Mouse (Mus musculus) intestine, embryonic 15.5 days (tissue): ENCODE measurements at regions not wholly inside any gene's neighbourhood (a gene's known extent, or its start where the extent isn't known, plus 50 kb on each side); places are given as distances from the start of the nearest gene placed in this dataset.

Experiments
- ATAC-seq: fragments of 200-750 bp; cut with Nextera tagmentation; 2 replicates; pipeline ENCODE4 v1.8.0; 2017; ENCODE audit warnings: moderate TSS enrichment, moderate library complexity
- H3K27ac ChIP-seq: fragments of 300-500 bp; sonication (generic); 2 replicates; pipeline ENCODE4 v1.5.1; 2015; ENCODE audit warnings: mild to moderate bottlenecking, inconsistent platforms
- H3K27me3 ChIP-seq: fragments of 300-500 bp; sonication (generic); replicated peaks from 2 replicates; pipeline ENCODE4 v1.6.1; 2015; ENCODE audit warnings: inconsistent platforms
- H3K36me3 ChIP-seq: fragments of 300-500 bp; sonication (generic); 2 replicates; pipeline ENCODE4 v1.6.1; 2015; ENCODE audit warnings: inconsistent platforms
- H3K4me1 ChIP-seq: fragments of 300-500 bp; sonication (generic); replicated peaks from 2 replicates; pipeline ENCODE4 v1.6.1; 2015; ENCODE audit warnings: inconsistent platforms
- H3K4me2 ChIP-seq: fragments of 300-500 bp; sonication (generic); replicated peaks from 2 replicates; pipeline ENCODE4 v1.6.1; 2015; ENCODE audit warnings: mild to moderate bottlenecking, inconsistent platforms
- H3K4me3 ChIP-seq: fragments of 300-500 bp; sonication (generic); replicated peaks from 2 replicates; pipeline ENCODE4 v1.5.1; 2015; ENCODE audit warnings: inconsistent platforms
- H3K9ac ChIP-seq: fragments of 300-500 bp; sonication (generic); 2 replicates; pipeline ENCODE4 v1.6.1; 2015; ENCODE audit warnings: inconsistent platforms
- H3K9me3 ChIP-seq: fragments of 300-500 bp; sonication (generic); 2 replicates; pipeline ENCODE4 v1.6.1; 2016; ENCODE audit warnings: inconsistent platforms
- whole genome bisulfite sequencing: fragments of 180-500 bp; shearing (Covaris S2); methylation state at CpG from one replicate; pipeline ENCODE4 v1.1.7; 2015; 5-methylcytosine and 5-hydroxymethylcytosine counted together

- Histone ChIP-seq H3K27ac (no peak overlapping the region), H3K4me1 (no peaks in the 10 kb centered on the region), H3K27me3 (no peaks in the 10 kb centered on the region), H3K4me3 (no peak overlapping the region), H3K36me3 (no peaks in the 10 kb centered on the region), H3K9ac (no peak overlapping the region), H3K4me2 (no peak overlapping the region), H3K9me3 (no peaks in the 10 kb centered on the region)
- 12% methylated on average over 2 of the region's 2 CpGs for WGBS
- no peak for ATAC-seq
These were observed 624.6 kb upstream of the Vstm2b start for GRCm38 (mm10) chr7:40273459-40274072.

- Histone ChIP-seq H3K27me3 (no peaks in the 10 kb centered on the region), H3K9me3 (no peaks in the 10 kb centered on the region), H3K27ac (no peak overlapping the region), H3K9ac (no peak overlapping the region), H3K36me3 (no peaks in the 10 kb centered on the region), H3K4me3 (no peak overlapping the region), H3K4me1 (no peaks in the 10 kb centered on the region), H3K4me2 (no peak overlapping the region)
- 78% methylated on average over 9 of the region's 9 CpGs for WGBS
- no peak for ATAC-seq
These were observed 623.0 kb upstream of the Vstm2b start for GRCm38 (mm10) chr7:40275078-40275477.

- Histone ChIP-seq H3K9ac (no peak overlapping the region), H3K4me3 (no peak overlapping the region), H3K36me3 (no peaks in the 10 kb centered on the region), H3K27me3 (no peaks in the 10 kb centered on the region), H3K4me1 (no peaks in the 10 kb centered on the region), H3K4me2 (no peak overlapping the region), H3K9me3 (no peaks in the 10 kb centered on the region), H3K27ac (no peak overlapping the region)
- 34% methylated on average over 4 of the region's 4 CpGs for WGBS
- ATAC-seq: no peak
These were observed 622.5 kb upstream of the Vstm2b start for GRCm38 (mm10) chr7:40275658-40276057.

GRCm38 (mm10) chr7:40276116-40276515, 622.0 kb upstream of the Vstm2b start:
- H3K4me2 ChIP-seq: no peak overlapping the region
- no peaks in the 10 kb centered on the region for H3K27me3 ChIP-seq
- H3K27ac ChIP-seq: no peak overlapping the region
- H3K4me1 ChIP-seq: no peaks in the 10 kb centered on the region
- H3K4me3 ChIP-seq: no peak overlapping the region
- H3K36me3 ChIP-seq: no peaks in the 10 kb centered on the region
- WGBS: 50% methylated on average over 5 of the region's 5 CpGs
- ATAC-seq: no peak
- no peak overlapping the region for H3K9ac ChIP-seq
- no peaks in the 10 kb centered on the region for H3K9me3 ChIP-seq

- Histone ChIP-seq H3K4me2 (no peak overlapping the region), H3K36me3 (no peaks in the 10 kb centered on the region), H3K27me3 (no peaks in the 10 kb centered on the region), H3K9ac (no peak overlapping the region), H3K27ac (no peak overlapping the region), H3K4me1 (no peaks in the 10 kb centered on the region), H3K9me3 (no peaks in the 10 kb centered on the region), H3K4me3 (no peak overlapping the region)
- 90% methylated on average over 3 of the region's 3 CpGs for WGBS
- no peak for ATAC-seq
These were observed 608.0 kb upstream of the Vstm2b start for GRCm38 (mm10) chr7:40290166-40290565.

GRCm38 (mm10) chr7:40310558-40310957, 587.6 kb upstream of the Vstm2b start:
- Histone ChIP-seq H3K27me3 (no peaks in the 10 kb centered on the region), H3K4me3 (no peak overlapping the region), H3K4me1 (no peaks in the 10 kb centered on the region), H3K9ac (no peak overlapping the region), H3K9me3 (no peaks in the 10 kb centered on the region), H3K36me3 (no peaks in the 10 kb centered on the region), H3K27ac (no peak overlapping the region), H3K4me2 (no peak overlapping the region)
- no peak for ATAC-seq
- WGBS: 36% methylated on average over 2 of the region's 2 CpGs

- Histone ChIP-seq H3K4me1 (no peaks in the 10 kb centered on the region), H3K4me3 (no peak overlapping the region), H3K36me3 (no peaks in the 10 kb centered on the region), H3K9ac (no peak overlapping the region), H3K27me3 (no peaks in the 10 kb centered on the region), H3K4me2 (no peak overlapping the region), H3K27ac (no peak overlapping the region), H3K9me3 (no peaks in the 10 kb centered on the region)
- no peak for ATAC-seq
- 85% methylated on average over 1 of the region's 1 CpGs for WGBS
These were observed 577.0 kb upstream of the Vstm2b start for GRCm38 (mm10) chr7:40321171-40321570.

GRCm38 (mm10) chr7:40325188-40325705, 572.9 kb upstream of the Vstm2b start:
- 74% methylated on average over 3 of the region's 3 CpGs for WGBS
- H3K4me2 ChIP-seq: no peak overlapping the region
- no peak for ATAC-seq
- no peak overlapping the region for H3K4me3 ChIP-seq
- no peak overlapping the region for H3K27ac ChIP-seq
- no peaks in the 10 kb centered on the region for H3K27me3 ChIP-seq
- no peaks in the 10 kb centered on the region for H3K36me3 ChIP-seq
- no peak overlapping the region for H3K9ac ChIP-seq
- no peaks in the 10 kb centered on the region for H3K9me3 ChIP-seq
- no peaks in the 10 kb centered on the region for H3K4me1 ChIP-seq

GRCm38 (mm10) chr7:40332455-40332854, 565.7 kb upstream of the Vstm2b start:
- Histone ChIP-seq H3K27ac (no peak overlapping the region), H3K4me2 (no peak overlapping the region), H3K4me1 (no peaks in the 10 kb centered on the region), H3K9me3 (no peaks in the 10 kb centered on the region), H3K9ac (no peak overlapping the region), H3K27me3 (no peaks in the 10 kb centered on the region), H3K4me3 (no peak overlapping the region), H3K36me3 (no peaks in the 10 kb centered on the region)
- WGBS: 40% methylated on average over 4 of the region's 4 CpGs
- ATAC-seq: no peak

GRCm38 (mm10) chr7:40352306-40352705, 545.8 kb upstream of the Vstm2b start:
- Histone ChIP-seq H3K4me2 (no peak overlapping the region), H3K4me3 (no peak overlapping the region), H3K27me3 (no peaks in the 10 kb centered on the region), H3K9me3 (no peaks in the 10 kb centered on the region), H3K9ac (no peak overlapping the region), H3K27ac (no peak overlapping the region), H3K4me1 (no peaks in the 10 kb centered on the region), H3K36me3 (no peaks in the 10 kb centered on the region)
- 61% methylated on average over 4 of the region's 4 CpGs for whole genome bisulfite sequencing
- ATAC-seq: no peak

- Histone ChIP-seq H3K36me3 (no peaks in the 10 kb centered on the region), H3K4me2 (no peak overlapping the region), H3K27ac (no peak overlapping the region), H3K4me1 (no peaks in the 10 kb centered on the region), H3K9ac (no peak overlapping the region), H3K4me3 (no peak overlapping the region), H3K9me3 (no peaks in the 10 kb centered on the region), H3K27me3 (no peaks in the 10 kb centered on the region)
- no peak for ATAC-seq
- 23% methylated on average over 2 of the region's 2 CpGs for WGBS
These were observed 535.4 kb upstream of the Vstm2b start for GRCm38 (mm10) chr7:40362719-40363118.

- no peak overlapping the region for H3K4me3 ChIP-seq
- WGBS: 82% methylated on average over 2 of the region's 2 CpGs
- no peaks in the 10 kb centered on the region for H3K9me3 ChIP-seq
- H3K27me3 ChIP-seq: no peaks in the 10 kb centered on the region
- H3K36me3 ChIP-seq: no peaks in the 10 kb centered on the region
- H3K4me1 ChIP-seq: no peaks in the 10 kb centered on the region
- H3K27ac ChIP-seq: no peak overlapping the region
- ATAC-seq: no peak
- no peak overlapping the region for H3K9ac ChIP-seq
- H3K4me2 ChIP-seq: no peak overlapping the region
These were observed 525.4 kb upstream of the Vstm2b start for GRCm38 (mm10) chr7:40372713-40373112.

GRCm38 (mm10) chr7:40377839-40378238, 520.3 kb upstream of the Vstm2b start:
- Histone ChIP-seq H3K4me2 (no peak overlapping the region), H3K27me3 (no peaks in the 10 kb centered on the region), H3K9ac (no peak overlapping the region), H3K4me3 (no peak overlapping the region), H3K27ac (no peak overlapping the region), H3K4me1 (no peaks in the 10 kb centered on the region), H3K36me3 (no peaks in the 10 kb centered on the region), H3K9me3 (no peaks in the 10 kb centered on the region)
- no peak for ATAC-seq
- WGBS: 92% methylated on average over 1 of the region's 1 CpGs
